Mouse (Mus musculus): ENCODE measurements around the gene Gm17545. TPM values are rescaled to one million over a fixed set of nuclear protein-coding genes. Genes with fewer than 3 reads are reported as not detected.
A peak's percentile ranks its signal among the peaks of the same experiment; 100 is the strongest.

The Gm17545 gene
- polyA plus RNA-seq, 1 experiment from 2014 or later: not detected

DNA sequence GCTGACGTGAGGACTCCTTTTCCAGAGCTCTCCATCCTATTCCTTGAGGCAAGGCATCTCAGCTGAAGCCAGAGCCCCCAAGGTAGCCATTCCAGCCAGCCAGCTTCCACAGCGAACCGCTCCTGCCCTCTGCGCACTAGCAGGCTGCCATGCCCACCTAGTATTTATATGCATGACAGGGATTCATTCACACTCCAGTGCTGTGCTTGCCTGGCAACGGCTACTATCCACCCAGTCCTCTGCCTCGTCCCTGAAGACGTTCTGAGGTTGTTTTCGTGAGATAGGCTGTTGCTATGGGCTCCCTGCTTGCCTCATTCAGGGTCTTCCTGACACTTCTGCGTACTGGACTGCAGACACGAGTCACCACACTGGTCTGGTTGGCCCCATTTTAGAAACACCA, 1.4 kb upstream of the Gm17545 start:
- WGBS: 91% methylated on average over 10 of the region's 10 CpGs
- peaks cover 98% of the 10 kb centered on the region for H3K36me3 ChIP-seq (ENCODE audit: control insufficient read depth, insufficient read depth)
- no peak for ATAC-seq
- no peak for TF ChIP-seq CTCF (IDR thresholded peaks at IDR 0.05; ENCODE audit: low read depth)
- H3K27ac ChIP-seq (ENCODE audit: low read depth, low read length): no peak overlapping the region
- no peaks in the 10 kb centered on the region for H3K27me3 ChIP-seq (replicated peaks; ENCODE audit: control insufficient read depth, insufficient read depth, low read length)
- no peaks in the 10 kb centered on the region for H3K9me3 ChIP-seq (ENCODE audit: control insufficient read depth)
- no peaks in the 10 kb centered on the region for H3K4me1 ChIP-seq (replicated peaks; ENCODE audit: control insufficient read depth, insufficient read depth, low read length)
- no peak overlapping the region for H3K4me3 ChIP-seq (ENCODE audit: low read depth, low read length)
- H3K4me2 ChIP-seq (replicated peaks; ENCODE audit: low read depth): no peak overlapping the region
- H3K9ac ChIP-seq (ENCODE audit: low read depth, low read length): no peak overlapping the region

DNA sequence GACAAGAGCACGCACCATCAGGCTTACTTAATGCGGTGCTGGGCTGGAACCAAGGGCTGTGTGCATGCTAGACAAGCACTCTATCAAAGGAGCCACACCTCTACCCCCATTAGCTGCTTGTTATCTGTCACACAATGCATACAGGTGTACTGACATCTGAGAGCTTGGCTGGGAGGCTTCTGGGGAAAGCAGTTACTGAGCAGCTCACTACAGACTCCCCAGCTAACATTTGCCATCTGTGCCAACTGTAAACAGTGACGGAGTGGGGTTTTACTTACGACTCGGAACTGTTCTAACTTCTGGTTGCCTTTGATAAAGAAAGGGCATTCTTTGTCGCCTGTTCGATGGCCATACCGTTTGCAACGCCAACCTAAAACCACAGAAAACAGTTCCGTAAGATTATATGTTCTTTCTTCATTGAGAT, 577 bp upstream of the Gm17545 start:
- TF ChIP-seq CTCF (IDR thresholded peaks at IDR 0.05; ENCODE audit: low read depth): no peak
- no peaks in the 10 kb centered on the region for H3K9me3 ChIP-seq (ENCODE audit: control insufficient read depth)
- H3K4me1 ChIP-seq (replicated peaks; ENCODE audit: control insufficient read depth, insufficient read depth, low read length): no peaks in the 10 kb centered on the region
- 90% methylated on average over 10 of the region's 10 CpGs for WGBS
- no peak overlapping the region for H3K9ac ChIP-seq (ENCODE audit: low read depth, low read length)
- peaks cover 92% of the 10 kb centered on the region for H3K36me3 ChIP-seq (ENCODE audit: control insufficient read depth, insufficient read depth)
- no peak overlapping the region for H3K4me2 ChIP-seq (replicated peaks; ENCODE audit: low read depth)
- no peak overlapping the region for H3K27ac ChIP-seq (ENCODE audit: low read depth, low read length)
- ATAC-seq: no peak
- H3K27me3 ChIP-seq (replicated peaks; ENCODE audit: control insufficient read depth, insufficient read depth, low read length): no peaks in the 10 kb centered on the region
- no peak overlapping the region for H3K4me3 ChIP-seq (ENCODE audit: low read depth, low read length)

DNA sequence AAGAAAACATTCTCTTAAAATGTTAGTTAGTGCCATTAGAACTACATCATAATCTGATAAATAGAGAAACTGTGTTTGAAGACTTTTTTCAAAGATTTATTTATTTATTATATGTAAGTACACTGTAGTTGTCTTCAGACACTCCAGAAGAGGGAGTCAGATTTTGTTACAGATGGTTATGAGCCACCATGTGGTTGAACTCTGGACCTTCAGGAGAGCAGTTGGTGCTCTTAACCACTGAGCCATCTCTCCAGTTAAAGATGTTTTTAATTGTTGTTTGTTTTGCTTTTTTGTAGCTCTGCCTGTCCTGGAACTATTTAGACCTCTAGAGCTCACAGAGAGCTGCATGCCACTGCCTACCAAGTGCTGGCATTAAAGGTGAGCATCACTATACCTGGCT, 951 bp downstream of the Gm17545 start:
- no peak overlapping the region for H3K4me2 ChIP-seq (replicated peaks; ENCODE audit: low read depth)
- no peak overlapping the region for H3K4me3 ChIP-seq (ENCODE audit: low read depth, low read length)
- TF ChIP-seq CTCF (IDR thresholded peaks at IDR 0.05; ENCODE audit: low read depth): 0 out of 2 replicates have a peak, but pooled peaks have one; percentile 19
- no peak for ATAC-seq
- no peaks in the 10 kb centered on the region for H3K4me1 ChIP-seq (replicated peaks; ENCODE audit: control insufficient read depth, insufficient read depth, low read length)
- H3K9me3 ChIP-seq (ENCODE audit: control insufficient read depth): no peaks in the 10 kb centered on the region
- H3K36me3 ChIP-seq (ENCODE audit: control insufficient read depth, insufficient read depth): peaks cover 77% of the 10 kb centered on the region
- no peak overlapping the region for H3K27ac ChIP-seq (ENCODE audit: low read depth, low read length)
- H3K27me3 ChIP-seq (replicated peaks; ENCODE audit: control insufficient read depth, insufficient read depth, low read length): no peaks in the 10 kb centered on the region
- H3K9ac ChIP-seq (ENCODE audit: low read depth, low read length): no peak overlapping the region

DNA sequence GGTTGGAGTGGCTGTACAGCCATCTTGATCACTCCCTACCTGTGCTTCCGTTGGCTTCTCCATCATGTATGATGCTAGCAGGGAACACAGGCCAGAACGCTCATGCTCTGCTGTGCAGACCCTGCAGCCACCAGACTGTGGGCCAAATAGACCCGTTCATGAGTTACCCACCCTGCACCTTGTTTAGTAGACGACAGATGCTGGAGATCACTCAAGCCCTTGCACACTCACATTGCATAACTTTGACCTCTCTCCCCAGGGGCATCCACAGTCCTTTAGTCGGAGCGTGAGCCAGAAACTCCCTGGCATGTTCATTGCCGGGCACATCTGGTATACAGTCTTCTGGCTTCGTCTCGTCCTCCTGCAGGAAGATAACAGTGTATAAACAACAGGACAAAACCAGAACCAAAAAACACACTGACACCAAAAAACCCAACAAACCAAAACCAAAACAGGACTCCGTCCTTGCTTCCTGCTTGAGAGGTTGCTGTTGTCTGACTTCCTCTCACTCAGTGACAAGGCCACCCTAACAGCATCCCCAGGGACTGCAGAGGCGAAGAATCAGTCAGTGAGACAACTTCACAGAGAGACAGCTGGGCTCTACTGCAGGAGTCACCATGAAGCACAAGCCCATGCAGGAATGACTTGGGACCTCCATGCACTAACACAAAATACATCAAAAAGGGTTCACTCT, 3.2 kb downstream of the Gm17545 start:
- Histone ChIP-seq H3K27me3 (replicated peaks; ENCODE audit: control insufficient read depth, insufficient read depth, low read length) (no peaks in the 10 kb centered on the region), H3K4me3 (ENCODE audit: low read depth, low read length) (no peak overlapping the region), H3K27ac (ENCODE audit: low read depth, low read length) (no peak overlapping the region), H3K4me1 (replicated peaks; ENCODE audit: control insufficient read depth, insufficient read depth, low read length) (no peaks in the 10 kb centered on the region), H3K9me3 (ENCODE audit: control insufficient read depth) (no peaks in the 10 kb centered on the region), H3K4me2 (replicated peaks; ENCODE audit: low read depth) (no peak overlapping the region), H3K36me3 (ENCODE audit: control insufficient read depth, insufficient read depth) (peaks cover 71% of the 10 kb centered on the region), H3K9ac (ENCODE audit: low read depth, low read length) (no peak overlapping the region)
- no peak for TF ChIP-seq CTCF (IDR thresholded peaks at IDR 0.05; ENCODE audit: low read depth)
- WGBS: 81% methylated on average over 11 of the region's 11 CpGs
- ATAC-seq: no peak

DNA sequence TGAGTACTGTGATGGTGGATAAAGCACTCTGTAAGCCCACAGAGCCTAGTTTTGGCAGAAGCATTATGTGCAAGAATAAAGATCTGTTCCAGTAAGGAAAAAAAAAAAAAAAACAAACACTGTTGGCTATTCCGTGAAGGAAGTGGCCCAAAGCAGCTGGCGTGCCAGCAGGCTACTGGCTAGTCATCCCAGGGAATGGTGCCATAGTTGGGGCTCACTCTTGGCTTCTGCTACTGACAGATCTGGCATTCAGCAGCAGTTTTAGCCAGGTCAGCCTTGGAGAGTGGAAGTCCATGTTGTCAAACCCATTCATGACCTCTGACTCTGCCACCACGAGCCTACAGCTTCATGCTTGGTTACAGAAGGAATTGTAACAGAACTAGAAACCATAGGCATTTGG, 7.9 kb downstream of the Gm17545 start:
- Histone ChIP-seq H3K27ac (ENCODE audit: low read depth, low read length) (no peak overlapping the region), H3K4me3 (ENCODE audit: low read depth, low read length) (no peak overlapping the region), H3K9ac (ENCODE audit: low read depth, low read length) (no peak overlapping the region), H3K36me3 (ENCODE audit: control insufficient read depth, insufficient read depth) (peaks cover 25% of the 10 kb centered on the region), H3K4me2 (replicated peaks; ENCODE audit: low read depth) (no peak overlapping the region), H3K27me3 (replicated peaks; ENCODE audit: control insufficient read depth, insufficient read depth, low read length) (no peaks in the 10 kb centered on the region), H3K9me3 (ENCODE audit: control insufficient read depth) (no peaks in the 10 kb centered on the region), H3K4me1 (replicated peaks; ENCODE audit: control insufficient read depth, insufficient read depth, low read length) (no peaks in the 10 kb centered on the region)
- 92% methylated on average over 3 of the region's 3 CpGs for WGBS
- no peak for ATAC-seq
- no peak for TF ChIP-seq CTCF (IDR thresholded peaks at IDR 0.05; ENCODE audit: low read depth)

DNA sequence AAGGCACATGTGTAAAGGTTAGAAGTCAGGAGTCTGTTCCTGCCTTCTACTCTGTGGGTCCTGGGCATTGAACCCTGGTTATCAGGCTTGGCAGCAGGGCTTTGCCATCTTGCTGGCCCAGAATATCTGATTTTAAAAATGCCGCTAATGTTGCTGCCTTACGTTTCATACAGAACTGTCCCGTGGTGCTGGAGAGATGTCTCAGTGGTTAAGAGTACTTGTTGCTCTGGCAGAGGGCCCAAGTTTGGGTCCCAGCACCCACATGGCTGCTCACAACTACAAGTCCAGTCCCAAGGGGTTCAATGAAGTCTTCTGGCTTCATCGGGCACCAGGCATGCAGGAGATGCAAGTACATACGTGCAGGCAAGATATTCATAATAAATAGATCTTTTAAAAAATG, 12.1 kb downstream of the Gm17545 start:
- no peaks in the 10 kb centered on the region for H3K27me3 ChIP-seq (replicated peaks; ENCODE audit: control insufficient read depth, insufficient read depth, low read length)
- H3K4me3 ChIP-seq (ENCODE audit: low read depth, low read length): no peak overlapping the region
- TF ChIP-seq CTCF (IDR thresholded peaks at IDR 0.05; ENCODE audit: low read depth): no peak
- H3K9ac ChIP-seq (ENCODE audit: low read depth, low read length): no peak overlapping the region
- H3K9me3 ChIP-seq (ENCODE audit: control insufficient read depth): no peaks in the 10 kb centered on the region
- H3K4me2 ChIP-seq (replicated peaks; ENCODE audit: low read depth): no peak overlapping the region
- no peaks in the 10 kb centered on the region for H3K4me1 ChIP-seq (replicated peaks; ENCODE audit: control insufficient read depth, insufficient read depth, low read length)
- ATAC-seq: no peak
- WGBS: 98% methylated on average over 5 of the region's 5 CpGs
- H3K27ac ChIP-seq (ENCODE audit: low read depth, low read length): no peak overlapping the region
- H3K36me3 ChIP-seq (ENCODE audit: control insufficient read depth, insufficient read depth): peaks cover 9% of the 10 kb centered on the region

Data from intestine, postnatal 0 days (tissue).